Mouse (Mus musculus) embryonic fibroblast, embryonic 13.5 days (primary cell): ENCODE measurements around the gene Cmtm8.

Experiments
- CTCF ChIP-seq: IDR thresholded peaks from 2 replicates; pipeline ENCODE4 v1.5.1; 2011; ENCODE audit warnings: mild to moderate bottlenecking, control low read depth, low read length, moderate library complexity, borderline replicate concordance; ENCODE audit not compliant: insufficient read depth
- POLR2A ChIP-seq: IDR thresholded peaks from 2 replicates; pipeline ENCODE4 v1.6.1; 2011; ENCODE audit warnings: low read depth, mild to moderate bottlenecking, control low read depth, low read length, moderate library complexity

DNA sequence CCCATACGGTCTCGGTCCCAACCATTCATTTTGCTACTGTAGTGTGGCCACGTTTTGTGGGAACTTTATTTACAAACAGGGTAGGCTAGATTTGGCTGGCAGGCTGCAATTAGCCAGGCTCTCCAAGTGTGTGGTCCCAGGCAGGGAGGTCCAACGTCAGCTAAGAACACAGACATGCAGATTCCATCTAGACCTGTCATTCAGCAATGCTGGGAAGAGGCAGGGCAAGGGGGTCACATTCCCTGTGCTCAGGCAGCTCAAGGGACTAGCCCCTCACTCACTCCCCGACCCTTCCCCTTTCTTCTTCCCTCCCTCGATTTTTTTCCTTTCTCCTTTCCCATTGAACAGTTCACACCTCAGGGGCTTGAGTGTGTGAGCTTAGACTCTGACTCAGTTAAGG lies 45.1 kb downstream of the Cmtm8 start:
- no peak for TF ChIP-seq CTCF
- TF ChIP-seq POLR2A, result no peak
